Mouse (Mus musculus) 416B (cell line): Measurements from ENCODE around the gene Lbx1.

Experiments used
- DNase-seq: peaks from one replicate; pipeline ENCODE4 v3.0.0; 2011; ENCODE audit warnings: low read depth

The Lbx1 gene

GRCm38 (mm10) chr19:45233496-45234127, 2.0 kb downstream of the Lbx1 start:
- no peak for DNase-seq

- no peak for DNase-seq
Measured at GRCm38 (mm10) chr19:45232443-45233410, 2.9 kb downstream of the Lbx1 start.

DNA sequence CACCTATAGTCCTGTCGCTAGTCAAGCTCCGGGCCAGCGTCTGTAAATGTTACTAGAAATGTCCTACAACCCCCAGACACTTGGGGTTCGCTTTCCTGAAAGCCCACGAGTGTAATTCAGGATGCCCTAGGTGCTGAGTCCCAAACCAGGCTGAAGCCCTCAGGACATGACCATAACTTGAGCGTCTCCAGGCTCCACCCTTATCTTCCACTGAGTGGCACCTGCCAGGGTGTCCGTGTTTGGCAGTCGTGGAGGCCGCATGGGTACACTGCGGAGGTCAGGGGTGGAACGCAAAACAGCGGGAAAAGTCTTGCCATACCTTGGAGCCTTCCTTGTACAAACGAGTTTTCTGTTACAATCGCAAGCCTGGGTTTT, 3.6 kb downstream of the Lbx1 start:
- DNase-seq = no peak

DNA sequence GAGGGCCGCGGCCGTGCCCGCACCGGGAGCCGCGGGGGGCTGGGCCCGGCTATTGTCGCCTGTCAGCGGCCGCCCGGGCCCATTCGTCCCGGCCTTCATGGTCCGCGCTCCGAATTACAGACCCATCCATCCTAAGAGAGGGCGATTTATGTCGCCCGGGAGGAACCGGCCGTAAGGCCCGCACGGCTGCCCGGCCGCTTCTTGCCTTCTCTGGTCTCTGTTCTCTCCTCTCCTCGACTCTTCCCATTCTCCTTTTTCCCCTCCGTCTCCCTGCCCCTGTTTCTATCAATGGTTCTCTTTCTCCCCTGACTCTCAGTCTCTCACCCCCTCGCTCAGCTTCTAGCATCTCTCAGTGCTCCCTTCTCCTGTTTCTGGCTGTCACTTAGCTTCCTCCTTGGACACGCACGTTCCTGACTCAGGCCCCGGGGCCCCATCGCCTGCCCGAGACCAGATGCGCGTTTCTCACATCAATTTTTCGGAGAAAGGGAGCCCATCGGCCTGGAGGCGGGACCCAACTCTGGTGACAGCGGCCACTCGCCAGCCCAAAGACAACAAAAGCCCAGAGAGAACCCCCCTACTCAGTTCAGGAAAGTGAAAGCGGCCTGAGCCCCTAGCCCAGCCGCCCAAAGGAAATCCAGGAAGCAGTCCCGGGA, 4.1 kb downstream of the Lbx1 start:
- DNase-seq = no peak

DNA sequence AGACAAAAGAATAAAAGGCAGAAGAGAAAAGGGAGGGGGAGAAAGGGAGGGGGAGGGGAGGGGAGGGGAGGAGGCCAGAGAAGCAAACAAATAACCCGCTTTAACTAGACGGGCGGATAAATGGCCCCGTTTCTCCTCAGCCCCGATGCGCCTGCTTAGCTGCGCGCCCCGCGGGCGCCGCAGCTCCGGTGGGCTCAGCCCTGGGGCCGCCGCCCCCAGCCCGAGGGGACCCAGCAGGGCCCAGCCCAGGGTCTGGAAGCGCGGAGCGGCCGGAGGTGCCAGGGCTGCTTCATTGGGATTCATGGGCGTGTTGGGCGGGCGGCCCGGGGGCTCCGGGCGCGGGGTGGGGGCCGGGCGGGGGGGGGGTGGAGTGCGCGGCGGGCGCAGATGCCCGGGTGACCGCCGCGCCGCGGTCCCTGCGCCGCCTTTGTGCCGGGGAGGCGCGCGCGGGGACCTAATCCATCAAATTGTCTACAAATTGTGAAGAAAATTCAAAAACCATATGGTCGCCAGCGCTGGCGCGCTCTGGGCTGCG, 4.7 kb downstream of the Lbx1 start:
- no peak for DNase-seq

- DNase-seq = no peak
Measured at GRCm38 (mm10) chr19:45230201-45230611, 5.4 kb downstream of the Lbx1 start.

DNA sequence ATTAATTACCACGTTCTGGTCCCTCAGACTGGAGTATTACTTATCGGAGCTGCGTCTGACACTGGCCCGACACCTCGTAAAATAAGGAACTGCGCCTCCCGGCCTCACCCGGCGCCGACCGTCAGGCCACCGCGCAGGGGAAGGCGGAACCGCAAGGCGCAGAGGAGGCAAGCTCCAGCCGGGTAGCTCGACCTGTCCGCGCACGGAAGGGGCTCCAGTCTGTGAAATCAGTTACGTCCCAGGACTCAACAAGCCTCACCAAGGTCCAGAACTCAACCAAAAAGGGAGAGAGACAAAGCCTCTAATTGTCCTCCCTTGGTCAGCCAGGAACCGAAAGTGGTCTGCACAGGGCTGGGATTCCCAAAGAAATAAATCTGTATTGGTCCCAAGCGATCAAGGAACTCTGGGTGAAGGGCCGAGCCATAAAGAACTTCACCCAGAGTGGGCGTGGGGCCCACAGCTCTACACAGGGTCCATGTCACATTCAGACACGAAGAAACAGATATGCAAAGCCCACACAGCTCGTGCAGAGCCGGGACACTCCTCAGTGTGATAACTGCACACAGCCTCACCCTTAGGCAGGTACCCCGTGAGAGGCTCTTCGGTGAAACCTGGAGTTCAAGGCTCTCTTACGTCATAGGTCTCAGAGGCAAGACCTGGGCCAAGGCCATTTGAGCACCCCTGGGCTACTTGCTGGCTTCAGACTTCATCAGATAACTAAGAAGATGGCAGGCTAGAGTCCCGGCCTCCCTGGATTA, 6.1 kb downstream of the Lbx1 start:
- DNase-seq = no peak

GRCm38 (mm10) chr19:45228781-45229180, 6.8 kb downstream of the Lbx1 start:
- DNase-seq = no peak

- DNase-seq = no peak
Measured at GRCm38 (mm10) chr19:45228097-45228496, 7.5 kb downstream of the Lbx1 start.

GRCm38 (mm10) chr19:45227671-45228070, 7.9 kb downstream of the Lbx1 start:
- DNase-seq = no peak

GRCm38 (mm10) chr19:45227049-45227448, 8.6 kb downstream of the Lbx1 start:
- no peak for DNase-seq

DNA sequence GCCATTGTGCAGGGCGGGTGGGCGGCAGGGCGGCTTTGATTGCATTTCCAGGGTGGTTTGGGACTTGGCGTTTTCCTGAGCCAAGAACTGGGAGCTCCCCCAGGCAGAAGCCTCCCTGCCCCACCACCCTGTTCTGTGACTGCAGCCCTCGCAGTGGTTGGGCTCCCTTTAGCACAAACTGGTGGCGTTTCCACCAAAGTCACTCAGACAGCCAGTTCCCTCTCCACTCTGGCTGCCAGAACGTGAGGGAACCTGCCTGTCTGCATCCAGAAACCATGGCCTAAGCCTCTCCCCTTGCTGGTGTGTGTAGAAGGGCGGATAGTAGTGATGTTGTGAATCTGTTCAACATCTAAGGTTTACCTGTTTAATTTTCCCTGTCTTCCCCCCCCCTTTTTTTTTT, 9.4 kb downstream of the Lbx1 start:
- no peak for DNase-seq

GRCm38 (mm10) chr19:45225130-45225529, 10.5 kb downstream of the Lbx1 start:
- DNase-seq = no peak

- no peak for DNase-seq
Measured at GRCm38 (mm10) chr19:45224286-45224559, 11.4 kb downstream of the Lbx1 start.

DNA sequence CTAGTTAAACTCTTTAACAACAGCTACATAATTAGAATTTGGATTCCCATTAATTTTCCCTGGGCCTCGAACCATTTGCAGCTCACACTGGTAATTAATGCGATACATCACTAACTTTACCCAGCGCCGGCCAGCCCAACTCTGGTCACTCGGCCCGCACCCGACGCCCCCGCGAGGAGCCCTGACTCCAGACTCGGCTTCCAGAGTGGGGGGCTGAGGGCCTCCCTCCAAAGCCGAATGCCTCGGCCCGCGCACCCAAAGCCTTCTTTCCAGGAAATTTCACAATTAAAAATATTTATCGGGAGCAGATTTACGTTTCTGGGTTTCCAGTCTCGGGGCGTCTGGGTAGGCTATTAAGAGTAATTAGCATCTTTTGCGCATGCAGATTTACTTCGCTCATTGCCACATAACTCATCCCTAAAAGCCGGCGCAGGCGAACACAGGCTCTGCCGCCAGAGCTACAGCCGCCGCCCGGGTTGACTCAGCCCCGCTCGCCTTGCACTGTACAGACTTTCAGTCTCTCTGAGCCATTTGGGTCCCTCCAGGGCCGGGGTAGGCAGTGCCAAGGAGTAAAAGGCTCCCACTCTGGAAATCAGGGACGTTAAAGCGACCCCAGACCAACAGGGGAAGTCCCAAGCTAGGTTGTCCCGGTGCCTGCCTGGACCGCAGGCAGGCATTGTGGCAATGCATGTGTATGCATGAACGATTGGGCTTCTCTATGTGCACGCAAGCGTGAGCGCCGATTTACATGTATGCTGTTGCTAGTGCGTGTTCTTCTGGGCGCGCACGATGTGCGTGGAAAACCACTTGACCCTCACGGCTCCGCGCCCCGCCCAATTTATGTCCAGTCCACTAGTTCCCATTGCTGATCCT, 12.0 kb downstream of the Lbx1 start:
- DNase-seq = no peak

DNA sequence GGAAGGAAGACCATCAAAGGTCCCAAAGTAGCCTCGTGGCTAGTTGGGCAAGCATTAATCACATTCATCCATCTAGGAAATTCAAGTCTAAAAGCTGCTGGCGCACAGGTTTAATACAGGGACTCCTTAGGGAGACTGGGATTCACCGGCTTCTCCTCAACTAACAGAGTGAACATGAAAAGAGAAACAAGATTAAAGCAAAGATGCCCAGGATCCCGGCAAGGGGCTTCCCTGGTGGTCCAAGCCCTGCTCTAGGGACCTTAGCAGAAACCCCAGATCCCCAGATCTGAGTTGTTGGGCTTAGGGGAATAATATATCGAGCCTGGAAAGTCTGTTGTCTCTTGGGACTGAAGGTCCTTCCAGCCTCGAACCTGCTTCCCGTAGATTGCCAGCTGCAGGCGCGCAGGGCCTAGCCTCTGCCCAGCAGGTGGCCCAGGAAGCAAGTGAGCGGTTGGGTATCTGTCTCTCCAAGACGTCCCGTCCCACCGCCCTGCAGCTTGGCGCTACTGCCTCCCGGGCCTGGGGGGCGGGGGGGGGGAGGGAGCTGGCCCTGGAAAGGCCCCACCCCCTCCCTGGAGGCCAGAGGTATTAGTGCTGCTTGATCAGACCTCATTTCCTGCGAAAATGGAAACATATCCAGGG, 13.3 kb downstream of the Lbx1 start:
- peak; percentile 17 for DNase-seq

DNA sequence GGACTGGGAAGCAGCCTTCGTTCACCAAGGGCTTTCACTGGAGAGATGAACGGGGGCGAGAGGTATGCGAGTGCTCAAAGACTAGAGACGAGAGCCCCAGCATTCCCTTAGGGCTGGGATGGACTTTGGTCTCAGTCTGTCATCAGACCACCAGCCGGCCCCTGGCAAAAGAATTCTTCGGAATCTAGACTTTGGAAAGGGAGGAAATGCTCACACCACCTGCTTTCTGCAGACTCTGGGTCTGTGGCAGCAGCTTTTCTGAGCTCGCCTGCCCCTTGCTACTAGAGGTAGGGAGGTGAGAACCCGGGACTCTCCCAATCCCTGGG, 14.2 kb downstream of the Lbx1 start:
- no peak for DNase-seq

GRCm38 (mm10) chr19:45220593-45221457, 14.8 kb downstream of the Lbx1 start:
- DNase-seq = peak; percentile 83

DNA sequence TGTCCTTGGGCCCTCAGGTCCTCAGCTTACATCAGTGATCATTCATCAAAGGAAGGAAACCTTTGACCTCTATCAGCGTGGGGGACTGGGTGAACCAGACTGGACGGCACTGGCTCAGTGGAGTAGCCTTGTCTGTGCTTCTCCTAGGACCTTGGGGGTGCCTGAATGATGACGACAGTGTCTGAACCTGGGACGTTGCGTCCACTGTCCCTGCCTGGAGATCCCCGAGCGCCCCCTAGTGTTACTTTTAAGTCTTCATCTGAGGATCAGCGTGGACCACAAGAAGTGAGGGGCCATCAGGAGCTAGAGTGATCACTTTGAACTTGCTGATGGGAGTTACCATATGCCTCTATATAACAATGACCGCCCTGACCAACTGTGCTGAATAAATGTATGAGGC, 19.4 kb downstream of the Lbx1 start:
- DNase-seq = peak; percentile 81

DNA sequence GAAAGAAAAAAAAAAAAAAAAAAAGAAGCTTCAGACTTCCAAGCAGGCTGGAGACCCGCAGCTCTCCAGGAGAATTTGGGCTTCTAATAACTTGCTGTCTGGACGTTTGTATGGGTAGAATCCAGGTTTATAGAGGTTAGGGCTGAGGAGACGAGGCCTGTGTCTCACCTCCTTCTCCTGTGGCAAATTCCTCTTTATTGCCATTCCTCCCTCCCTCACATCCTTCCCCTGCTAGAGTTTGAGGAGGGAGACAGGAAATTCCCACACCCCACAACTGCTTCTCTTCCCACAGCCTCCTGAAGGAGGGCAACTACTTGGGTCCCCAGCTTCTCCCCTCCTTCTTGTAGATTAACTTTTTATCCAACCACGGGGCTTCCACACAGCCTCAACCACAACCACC, 20.2 kb downstream of the Lbx1 start:
- no peak for DNase-seq
